Mouse (Mus musculus): ENCODE measurements around the gene Setd7. TPM values are rescaled to one million over a fixed set of nuclear protein-coding genes. Genes with fewer than 3 reads are reported as not detected.

The Setd7 gene
- polyA plus RNA-seq, 1 experiment from 2014 or later, result 3.5 TPM

- Histone ChIP-seq H3K4me1 (peaks cover 39% of the 10 kb centered on the region), H3K4me3 (no peak overlapping the region), H3K9me3 (no peaks in the 10 kb centered on the region), H3K27ac (replicated peaks) (no peak overlapping the region), H3K9ac (replicated peaks) (no peak overlapping the region), H3K36me3 (peaks cover 5% of the 10 kb centered on the region; the same call in 1 of the 2 replicates), H3K27me3 (no peaks in the 10 kb centered on the region), H3K4me2 (replicated peaks) (no peak overlapping the region)
- WGBS, result 85% methylated on average over 4 of the region's 4 CpGs
- no peak for ATAC-seq (ENCODE audit: low FRiP score, low read depth)
Observed at GRCm38 (mm10) chr3:51554836-51555235, 5.8 kb downstream of the Setd7 start.

- H3K4me1 ChIP-seq, result peaks cover 37% of the 10 kb centered on the region
Observed at GRCm38 (mm10) chr3:51554067-51554466, 6.6 kb downstream of the Setd7 start.

GRCm38 (mm10) chr3:51553497-51553875 is 7.2 kb downstream of the Setd7 start:
- Histone ChIP-seq H3K9ac (replicated peaks) (no peak overlapping the region), H3K4me2 (replicated peaks) (no peak overlapping the region), H3K4me1 (peaks cover 32% of the 10 kb centered on the region), H3K27ac (replicated peaks) (no peak overlapping the region), H3K27me3 (no peaks in the 10 kb centered on the region), H3K36me3 (peaks cover 17% of the 10 kb centered on the region), H3K4me3 (no peak overlapping the region), H3K9me3 (no peaks in the 10 kb centered on the region)
- 74% methylated on average over 8 of the region's 8 CpGs for WGBS
- ATAC-seq (ENCODE audit: low FRiP score, low read depth), result no peak

More at GRCm38 (mm10) chr3:51554067-51554466, 6.6 kb downstream of the Setd7 start:
- H3K36me3 ChIP-seq, result peaks cover 11% of the 10 kb centered on the region
- H3K9me3 ChIP-seq, result no peaks in the 10 kb centered on the region
- no peak overlapping the region for H3K4me3 ChIP-seq
- 82% methylated on average over 9 of the region's 9 CpGs for WGBS
- peak overlapping the region; percentile 15; the same call in 1 of the 2 replicates for H3K27ac ChIP-seq (replicated peaks)
- H3K9ac ChIP-seq (replicated peaks), result no peak overlapping the region
- no peaks in the 10 kb centered on the region for H3K27me3 ChIP-seq
- no peak for ATAC-seq (ENCODE audit: low FRiP score, low read depth)
- no peak overlapping the region for H3K4me2 ChIP-seq (replicated peaks)

GRCm38 (mm10) chr3:51552841-51553496 is 7.7 kb downstream of the Setd7 start:
- Histone ChIP-seq H3K4me3 (no peak overlapping the region), H3K27me3 (no peaks in the 10 kb centered on the region), H3K4me2 (replicated peaks) (no peak overlapping the region), H3K9me3 (no peaks in the 10 kb centered on the region), H3K4me1 (peaks cover 27% of the 10 kb centered on the region), H3K9ac (replicated peaks) (no peak overlapping the region), H3K36me3 (peaks cover 22% of the 10 kb centered on the region), H3K27ac (replicated peaks) (no peak overlapping the region)
- 62% methylated on average over 10 of the region's 10 CpGs for WGBS
- ATAC-seq (ENCODE audit: low FRiP score, low read depth), result no peak

- H3K4me3 ChIP-seq, result no peak overlapping the region
- no peaks in the 10 kb centered on the region for H3K9me3 ChIP-seq
- no peak overlapping the region for H3K27ac ChIP-seq (replicated peaks)
- H3K27me3 ChIP-seq, result no peaks in the 10 kb centered on the region
- peaks cover 29% of the 10 kb centered on the region for H3K36me3 ChIP-seq
- ATAC-seq (ENCODE audit: low FRiP score, low read depth), result no peak
- H3K4me1 ChIP-seq, result peaks cover 27% of the 10 kb centered on the region
- H3K4me2 ChIP-seq (replicated peaks), result no peak overlapping the region
- 85% methylated on average over 2 of the region's 2 CpGs for WGBS
- H3K9ac ChIP-seq (replicated peaks), result no peak overlapping the region
Observed at GRCm38 (mm10) chr3:51552197-51552596, 8.5 kb downstream of the Setd7 start.

GRCm38 (mm10) chr3:51548987-51549579 is 11.6 kb downstream of the Setd7 start:
- no peak overlapping the region for H3K4me3 ChIP-seq
- no peak overlapping the region for H3K27ac ChIP-seq (replicated peaks)
- no peak overlapping the region for H3K4me2 ChIP-seq (replicated peaks)
- H3K27me3 ChIP-seq, result no peaks in the 10 kb centered on the region
- WGBS, result 94% methylated on average over 17 of the region's 17 CpGs
- H3K9me3 ChIP-seq, result no peaks in the 10 kb centered on the region
- no peak for ATAC-seq (ENCODE audit: low FRiP score, low read depth)
- H3K9ac ChIP-seq (replicated peaks), result no peak overlapping the region
- peaks cover 31% of the 10 kb centered on the region for H3K36me3 ChIP-seq
- peaks cover 14% of the 10 kb centered on the region for H3K4me1 ChIP-seq

GRCm38 (mm10) chr3:51547577-51547976 is 13.1 kb downstream of the Setd7 start:
- Histone ChIP-seq H3K4me2 (replicated peaks) (no peak overlapping the region), H3K27ac (replicated peaks) (no peak overlapping the region), H3K36me3 (peaks cover 38% of the 10 kb centered on the region), H3K9me3 (no peaks in the 10 kb centered on the region), H3K27me3 (no peaks in the 10 kb centered on the region), H3K4me1 (peaks cover 2% of the 10 kb centered on the region; the same call in 1 of the 2 replicates), H3K4me3 (no peak overlapping the region), H3K9ac (replicated peaks) (no peak overlapping the region)
- WGBS, result 91% methylated on average over 6 of the region's 6 CpGs
- ATAC-seq (ENCODE audit: low FRiP score, low read depth), result no peak

GRCm38 (mm10) chr3:51544442-51545128 is 16.1 kb downstream of the Setd7 start:
- Histone ChIP-seq H3K27ac (replicated peaks) (peak overlapping the region; percentile 47), H3K4me3 (no peak overlapping the region), H3K36me3 (peaks cover 57% of the 10 kb centered on the region), H3K9ac (replicated peaks) (no peak overlapping the region), H3K9me3 (no peaks in the 10 kb centered on the region), H3K4me2 (replicated peaks) (no peak overlapping the region), H3K27me3 (no peaks in the 10 kb centered on the region), H3K4me1 (no peaks in the 10 kb centered on the region; the same call in 1 of the 2 replicates)
- WGBS, result 80% methylated on average over 19 of the region's 19 CpGs
- no peak for ATAC-seq (ENCODE audit: low FRiP score, low read depth)

- Histone ChIP-seq H3K27me3 (no peaks in the 10 kb centered on the region), H3K4me2 (replicated peaks) (no peak overlapping the region), H3K36me3 (peaks cover 63% of the 10 kb centered on the region), H3K9me3 (no peaks in the 10 kb centered on the region), H3K4me1 (no peaks in the 10 kb centered on the region; the same call in 1 of the 2 replicates), H3K27ac (replicated peaks) (no peak overlapping the region), H3K9ac (replicated peaks) (no peak overlapping the region), H3K4me3 (no peak overlapping the region)
- ATAC-seq (ENCODE audit: low FRiP score, low read depth), result no peak
- 96% methylated on average over 9 of the region's 9 CpGs for WGBS
Observed at GRCm38 (mm10) chr3:51540659-51541058, 20.0 kb downstream of the Setd7 start.

- Histone ChIP-seq H3K9me3 (no peaks in the 10 kb centered on the region), H3K27ac (replicated peaks) (no peak overlapping the region), H3K4me1 (no peaks in the 10 kb centered on the region), H3K4me3 (no peak overlapping the region), H3K9ac (replicated peaks) (no peak overlapping the region), H3K27me3 (no peaks in the 10 kb centered on the region), H3K4me2 (replicated peaks) (no peak overlapping the region), H3K36me3 (peaks cover 70% of the 10 kb centered on the region)
- 56% methylated on average over 15 of the region's 15 CpGs for WGBS
- ATAC-seq (ENCODE audit: low FRiP score, low read depth), result no peak
Observed at GRCm38 (mm10) chr3:51539567-51540408, 20.9 kb downstream of the Setd7 start.

- no peak overlapping the region for H3K27ac ChIP-seq (replicated peaks)
- no peak for ATAC-seq (ENCODE audit: low FRiP score, low read depth)
- H3K4me1 ChIP-seq, result no peaks in the 10 kb centered on the region
- H3K9me3 ChIP-seq, result no peaks in the 10 kb centered on the region
- no peak overlapping the region for H3K4me3 ChIP-seq
- WGBS, result 89% methylated on average over 9 of the region's 9 CpGs
- no peaks in the 10 kb centered on the region for H3K27me3 ChIP-seq
- no peak overlapping the region for H3K9ac ChIP-seq (replicated peaks)
- H3K36me3 ChIP-seq, result peaks cover 90% of the 10 kb centered on the region
- no peak overlapping the region for H3K4me2 ChIP-seq (replicated peaks)
Observed at GRCm38 (mm10) chr3:51534013-51534412, 26.7 kb downstream of the Setd7 start.
